In the genomic region with DNA sequence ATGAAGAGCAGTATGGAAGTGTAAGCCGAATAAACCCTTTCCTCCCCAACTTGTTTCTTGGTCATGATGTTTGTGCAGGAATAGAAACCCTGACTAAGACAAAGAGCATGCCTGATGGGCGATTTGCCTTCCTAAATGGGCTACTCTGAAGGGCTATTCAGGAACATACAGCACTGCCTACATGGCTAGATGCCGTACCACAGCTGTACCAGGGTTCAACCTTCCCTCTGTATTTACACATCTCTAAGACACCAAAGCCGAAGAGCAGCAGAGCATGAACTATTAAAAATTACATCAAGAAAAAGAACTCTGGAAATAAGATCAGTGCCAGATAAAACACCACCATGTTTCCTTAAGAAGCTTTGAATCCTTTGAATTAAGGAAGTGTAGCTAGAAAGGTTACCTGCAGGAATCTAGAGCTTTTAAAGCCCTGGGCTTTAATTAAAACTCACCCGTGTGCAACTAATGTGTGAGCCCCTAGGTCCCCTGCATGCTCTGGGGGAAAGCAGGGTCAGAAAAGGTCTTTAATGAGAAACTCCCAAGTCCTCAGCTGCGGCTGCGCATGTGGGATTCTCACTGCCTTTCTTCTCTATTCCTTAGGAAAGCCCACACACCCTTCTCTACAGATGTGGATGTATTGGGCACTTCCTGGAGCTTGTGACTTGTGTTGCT, we compare ENCODE assay signal across 25 mouse cellular contexts.
A peak's percentile ranks its signal among the peaks of the same experiment; 100 is the strongest.
DNase-seq lines count a peak whose midpoint lies in the region; ATAC-seq and TF ChIP-seq lines count a peak whose summit lies in the region.
"Had no signal": no experiment of that assay in that cellular context is flagged by ENCODE, and none has a peak within 500 bp of the region (broad histone marks: within the 10 kb centered on the region; RNA-seq: fewer than 3 reads in every experiment).

No protein-coding gene starts in this region.

- no peaks in the 10 kb centered on the region for H3K9me3 ChIP-seq in kidney, embryonic 14.5 days (ENCODE audit: control insufficient read depth, low read length)
- H3K9me3 ChIP-seq in kidney, postnatal 0 days (replicated peaks; ENCODE audit: low read length) = no peaks in the 10 kb centered on the region
- H3K9me3 ChIP-seq: forebrain, embryonic 10.5 days; forebrain, embryonic 13.5 days; hindbrain, embryonic 10.5 days; hindbrain, embryonic 13.5 days had no signal

- H3K27ac ChIP-seq in kidney, embryonic 14.5 days (ENCODE audit: low read depth, low read length) = no peak overlapping the region
- H3K27ac ChIP-seq in kidney, postnatal 0 days = no peak overlapping the region
- H3K27ac ChIP-seq: forebrain, embryonic 10.5 days; forebrain, embryonic 13.5 days; hindbrain, embryonic 10.5 days; hindbrain, embryonic 13.5 days had no signal

- H3K4me2 ChIP-seq in kidney, embryonic 14.5 days (replicated peaks; ENCODE audit: low read depth, low read length) = no peak overlapping the region
- H3K4me2 ChIP-seq in kidney, postnatal 0 days (ENCODE audit: low read length) = no peak overlapping the region
- H3K4me2 ChIP-seq: forebrain, embryonic 13.5 days; heart, embryonic 11.5 days; hindbrain, embryonic 13.5 days had no signal

- no peak for TF ChIP-seq CTCF in kidney, postnatal 0 days (IDR thresholded peaks at IDR 0.05; ENCODE audit: low read depth)

- WGBS in kidney, embryonic 14.5 days = 37% methylated on average over 6 of the region's 7 CpGs
- WGBS in kidney, postnatal 0 days = 28% methylated on average over 6 of the region's 7 CpGs

- no peak overlapping the region for H3K4me3 ChIP-seq in kidney, embryonic 14.5 days (ENCODE audit: low read length)
- no peak overlapping the region for H3K4me3 ChIP-seq in kidney, postnatal 0 days (replicated peaks; ENCODE audit: low read depth, low read length)
- H3K4me3 ChIP-seq: forebrain, embryonic 10.5 days; forebrain, embryonic 13.5 days; hindbrain, embryonic 10.5 days; hindbrain, embryonic 13.5 days had no signal

- no peaks in the 10 kb centered on the region for H3K27me3 ChIP-seq in kidney, embryonic 14.5 days (ENCODE audit: control insufficient read depth, insufficient read depth, low read length)
- H3K27me3 ChIP-seq in kidney, postnatal 0 days (ENCODE audit: insufficient read depth, low read length) = no peaks in the 10 kb centered on the region
- H3K27me3 ChIP-seq: CH12.LX; forebrain, embryonic 13.5 days; hindbrain, embryonic 13.5 days had no signal

- no peak for DNase-seq in kidney, adult 8-10 months
- peak; percentile 61 for DNase-seq in kidney, postnatal 0 days (ENCODE audit: low spot score)
- no peak for DNase-seq in kidney, postnatal 14 days
- peak; percentile 5 for DNase-seq in retina, embryonic 14.5 days (ENCODE audit: low spot score)
- DNase-seq in retina, postnatal 1 day = no peak
- no peak for DNase-seq in adrenal gland, adult 2 months
- DNase-seq: adrenal gland, adult 8-10 months; adrenal gland, postnatal 25 days; B cell, adult 2 months; cerebellum, adult 18-20 months; cerebellum, adult 9-10 months; cerebellum, postnatal 14 days; gastrocnemius, postnatal 10 days; gastrocnemius, postnatal 36 days; heart, postnatal 36 days had no signal

- peak; percentile 80 for ATAC-seq in kidney, embryonic 14.5 days (ENCODE audit: low FRiP score, low TSS enrichment)
- ATAC-seq in kidney, postnatal 0 days (replicated peaks; ENCODE audit: low FRiP score, low read depth) = no peak
- ATAC-seq: forebrain, embryonic 13.5 days; forebrain, embryonic 16.5 days; hindbrain, embryonic 16.5 days had no signal

- 0 out of 2 replicates have a peak, but pooled peaks cover 6% of the 10 kb centered on the region for H3K4me1 ChIP-seq in kidney, embryonic 14.5 days (ENCODE audit: control insufficient read depth, insufficient read depth, low read length)
- H3K4me1 ChIP-seq in kidney, postnatal 0 days (replicated peaks; ENCODE audit: insufficient read depth, low read length) = 0 out of 2 replicates have a peak, but pooled peaks cover 4% of the 10 kb centered on the region
- H3K4me1 ChIP-seq: forebrain, embryonic 13.5 days; hindbrain, embryonic 10.5 days had no signal

- no peaks in the 10 kb centered on the region for H3K36me3 ChIP-seq in kidney, embryonic 14.5 days (ENCODE audit: control insufficient read depth, insufficient read depth, low read length)
- no peaks in the 10 kb centered on the region for H3K36me3 ChIP-seq in kidney, postnatal 0 days (ENCODE audit: insufficient read depth, low read length)
- H3K36me3 ChIP-seq: forebrain, embryonic 10.5 days; G1E; hindbrain, embryonic 10.5 days; hindbrain, embryonic 13.5 days had no signal

- H3K9ac ChIP-seq in kidney, embryonic 14.5 days (ENCODE audit: low read depth, low read length) = no peak overlapping the region
- no peak overlapping the region for H3K9ac ChIP-seq in kidney, postnatal 0 days (ENCODE audit: low read depth, low read length)
- H3K9ac ChIP-seq: forebrain, embryonic 13.5 days; hindbrain, embryonic 13.5 days had no signal

Comparison
In these comparisons a context has a peak if more than half of its experiments do, and no peak if none do; other contexts are left out.
1. DNase-seq: peak in kidney, postnatal 0 days (single experiment) and retina, embryonic 14.5 days (single experiment); none in kidney, adult 8-10 months (0 of 2), kidney, postnatal 14 days (single experiment), retina, postnatal 1 day (single experiment) and adrenal gland, adult 2 months (single experiment).